Mouse (Mus musculus): ENCODE data around the gene Cep78.

Gene Cep78

GRCm38 (mm10) chr19:15908016-15908415 is 76.8 kb downstream of the Cep78 start:
- DNase-seq (ENCODE audit: low spot score), result no peak
